Mouse (Mus musculus): ENCODE measurements at regions not wholly inside any gene's neighbourhood (a gene's known extent, or its start where the extent isn't known, plus 50 kb on each side); places are given as distances from the start of the nearest gene placed in this dataset.

GRCm38 (mm10) chr5:41994307-41994706 is 73.5 kb upstream of the Gm16223 start:
- no peak for DNase-seq (ENCODE audit: low spot score)

GRCm38 (mm10) chr5:41983556-41983955 is 84.2 kb upstream of the Gm16223 start:
- DNase-seq (ENCODE audit: low spot score), result no peak

GRCm38 (mm10) chr5:41975535-41975934 is 92.2 kb upstream of the Gm16223 start:
- no peak for DNase-seq (ENCODE audit: low spot score)

DNA sequence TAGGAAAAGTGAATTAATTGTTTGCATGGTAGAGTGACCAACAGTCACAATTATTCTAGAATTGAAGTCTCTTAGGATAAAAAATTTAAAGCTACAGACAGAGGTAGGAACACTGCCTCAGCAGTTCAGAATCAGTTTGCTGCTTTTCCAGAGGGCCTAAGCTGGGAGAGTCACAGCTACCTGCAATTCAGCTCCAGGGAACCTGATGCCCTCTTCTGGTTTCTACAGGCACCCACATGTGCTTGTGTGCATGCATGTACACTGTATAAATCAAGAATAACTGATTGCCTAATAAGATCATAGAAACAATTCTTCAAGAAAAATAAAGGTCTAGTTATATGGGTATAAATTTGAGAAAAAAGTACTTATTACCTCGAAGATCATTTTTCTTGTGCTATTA is 96.6 kb upstream of the Gm16223 start:
- no peak for DNase-seq (ENCODE audit: low spot score)

DNA sequence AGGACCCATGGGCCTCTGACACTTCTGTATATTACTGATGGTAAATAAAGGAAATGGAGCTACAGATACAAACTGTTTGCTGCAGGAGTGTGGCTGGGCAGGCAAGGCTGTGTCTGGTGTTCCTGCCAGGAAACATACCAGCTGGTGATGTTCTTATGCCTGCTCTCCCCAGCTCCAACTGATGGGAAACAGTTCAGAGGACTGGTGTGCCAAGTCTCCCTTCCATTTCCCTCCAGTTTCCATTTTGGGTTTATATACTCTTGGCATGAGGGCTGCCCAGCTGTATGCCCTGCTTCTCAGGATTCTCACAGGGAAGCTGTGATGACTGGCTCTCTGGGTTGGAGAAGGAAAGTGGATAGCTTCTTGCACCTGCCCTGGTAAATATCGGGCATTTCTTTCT is 100.8 kb upstream of the Gm16223 start:
- no peak for DNase-seq (ENCODE audit: low spot score)

DNA sequence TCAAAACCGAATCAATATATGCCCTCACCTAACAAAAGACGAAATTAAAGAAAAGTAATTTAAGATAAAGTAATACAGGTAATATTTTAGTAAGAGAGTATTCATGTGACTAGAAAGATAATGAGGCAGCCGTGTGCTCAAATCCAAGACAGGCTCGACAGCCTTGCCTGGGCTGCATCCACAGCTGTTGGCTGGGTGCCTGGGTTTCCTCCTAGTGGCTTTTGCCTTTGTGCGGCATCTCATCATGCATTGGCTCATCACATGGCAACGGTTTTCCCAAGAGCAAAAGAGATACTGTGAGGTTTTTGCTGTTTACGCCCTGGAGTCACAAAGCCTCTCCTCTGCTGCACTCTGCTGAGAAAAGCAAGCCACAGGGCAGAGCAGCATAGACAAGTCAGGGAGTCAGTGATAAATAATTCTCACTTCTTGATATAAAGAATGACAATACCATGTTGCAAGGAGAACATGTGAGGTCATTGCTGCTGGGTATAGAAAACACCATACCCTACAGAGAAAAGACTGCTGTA is 103.1 kb upstream of the Bod1l start:
- DNase-seq (ENCODE audit: low spot score), result peak; percentile 5

DNA sequence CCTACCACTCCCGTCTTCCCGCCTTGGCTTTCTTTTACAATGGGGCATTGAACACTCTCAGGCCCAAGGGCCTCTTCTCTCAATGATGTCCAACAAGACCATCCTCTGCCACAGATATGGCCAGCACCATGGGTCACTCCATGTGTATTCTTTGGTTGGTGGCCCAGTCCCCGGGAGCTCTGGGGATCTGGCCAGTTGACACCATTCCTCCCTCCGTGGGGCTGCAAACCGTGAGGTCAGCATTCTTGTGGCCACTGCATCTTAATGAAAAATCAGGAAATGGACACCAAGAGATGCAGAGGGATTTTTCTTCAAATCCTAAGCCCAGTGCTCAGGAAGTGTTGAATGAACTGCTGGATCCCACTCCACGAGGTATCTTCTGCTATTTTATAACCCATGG is 99.3 kb upstream of the Bod1l start:
- DNase-seq (ENCODE audit: low spot score), result no peak

- DNase-seq (ENCODE audit: low spot score), result no peak
These were observed 98.0 kb upstream of the Bod1l start for GRCm38 (mm10) chr5:41942131-41942530.

GRCm38 (mm10) chr5:41941216-41941615 is 97.1 kb upstream of the Bod1l start:
- no peak for DNase-seq (ENCODE audit: low spot score)

GRCm38 (mm10) chr5:41939736-41940135 is 95.6 kb upstream of the Bod1l start:
- no peak for DNase-seq (ENCODE audit: low spot score)

- DNase-seq (ENCODE audit: low spot score), result no peak
These were observed 65.9 kb upstream of the Bod1l start for GRCm38 (mm10) chr5:41910053-41910452.

DNA sequence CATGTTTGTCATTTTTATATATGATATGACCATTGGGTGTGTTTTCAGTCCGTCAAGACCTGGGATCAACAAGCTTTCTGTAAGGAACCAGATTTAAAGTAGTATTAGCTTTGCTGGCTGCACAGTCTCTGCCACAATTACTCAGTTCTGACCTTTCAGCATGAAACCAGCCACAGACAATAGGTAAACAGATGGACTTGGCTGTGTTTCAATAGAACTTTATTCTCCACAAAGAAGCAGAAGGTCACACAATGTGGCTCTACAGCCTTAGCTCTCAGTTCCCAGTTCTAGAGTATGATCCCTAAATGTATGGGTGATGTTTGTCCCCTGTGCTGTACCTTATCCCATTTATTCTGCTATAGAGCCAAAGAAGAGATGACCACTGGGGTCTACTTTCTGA is 63.6 kb upstream of the Bod1l start:
- DNase-seq (ENCODE audit: low spot score), result no peak

- no peak for DNase-seq (ENCODE audit: low spot score)
These were observed 60.4 kb upstream of the Bod1l start for GRCm38 (mm10) chr5:41904512-41904911.

DNA sequence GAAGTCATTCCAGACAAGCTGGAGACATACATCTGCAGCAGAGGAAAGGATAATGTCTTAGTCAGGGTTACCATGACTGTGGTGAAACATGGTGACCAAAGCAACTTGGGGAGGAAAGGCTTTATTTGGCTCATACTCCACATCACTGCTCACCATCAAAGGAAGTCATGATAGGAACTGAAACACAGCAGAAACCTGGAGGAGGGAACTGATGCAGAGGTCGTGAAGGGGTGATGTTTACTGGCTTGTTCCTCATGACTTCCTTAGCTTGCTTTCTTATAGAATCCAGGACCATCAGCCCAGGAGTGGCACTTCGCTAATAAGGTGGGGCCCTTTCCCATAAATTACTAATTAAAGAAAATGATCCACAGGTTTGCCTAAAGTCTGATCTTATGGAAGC is 55.1 kb upstream of the Bod1l start:
- no peak for DNase-seq (ENCODE audit: low spot score)

GRCm38 (mm10) chr5:41898748-41899147 is 54.6 kb upstream of the Bod1l start:
- DNase-seq (ENCODE audit: low spot score), result no peak
